Mouse (Mus musculus): ENCODE data around the gene Gsto1. TPM values are rescaled to one million over a fixed set of nuclear protein-coding genes. Genes with fewer than 3 reads are reported as not detected.
"Not testable (repeated sequence)": the region's sequence is repeated elsewhere in the genome, so short reads cannot be mapped to it uniquely, and the experiment has no call there.

Gsto1 gene
- 151 and 169 TPM in 2 replicates for total RNA-seq (2021)
- long read RNA-seq, experiment 1, transcript Gsto1-201 (6 exons, 1,182 nt) = major isoform, 141 of 149 reads
- long read RNA-seq, experiment 1, partial matches to known transcripts = 5 of 149 reads
- long read RNA-seq, experiment 1, other reads (novel, unspliced or antisense) = 1 of 149 reads
- long read RNA-seq, experiment 2, transcript Gsto1-201 (6 exons, 1,182 nt) = major isoform, 99 of 106 reads
- long read RNA-seq, experiment 2, partial matches to known transcripts = 4 of 106 reads
- long read RNA-seq, experiment 2, other reads (novel, unspliced or antisense) = 2 of 106 reads

DNA sequence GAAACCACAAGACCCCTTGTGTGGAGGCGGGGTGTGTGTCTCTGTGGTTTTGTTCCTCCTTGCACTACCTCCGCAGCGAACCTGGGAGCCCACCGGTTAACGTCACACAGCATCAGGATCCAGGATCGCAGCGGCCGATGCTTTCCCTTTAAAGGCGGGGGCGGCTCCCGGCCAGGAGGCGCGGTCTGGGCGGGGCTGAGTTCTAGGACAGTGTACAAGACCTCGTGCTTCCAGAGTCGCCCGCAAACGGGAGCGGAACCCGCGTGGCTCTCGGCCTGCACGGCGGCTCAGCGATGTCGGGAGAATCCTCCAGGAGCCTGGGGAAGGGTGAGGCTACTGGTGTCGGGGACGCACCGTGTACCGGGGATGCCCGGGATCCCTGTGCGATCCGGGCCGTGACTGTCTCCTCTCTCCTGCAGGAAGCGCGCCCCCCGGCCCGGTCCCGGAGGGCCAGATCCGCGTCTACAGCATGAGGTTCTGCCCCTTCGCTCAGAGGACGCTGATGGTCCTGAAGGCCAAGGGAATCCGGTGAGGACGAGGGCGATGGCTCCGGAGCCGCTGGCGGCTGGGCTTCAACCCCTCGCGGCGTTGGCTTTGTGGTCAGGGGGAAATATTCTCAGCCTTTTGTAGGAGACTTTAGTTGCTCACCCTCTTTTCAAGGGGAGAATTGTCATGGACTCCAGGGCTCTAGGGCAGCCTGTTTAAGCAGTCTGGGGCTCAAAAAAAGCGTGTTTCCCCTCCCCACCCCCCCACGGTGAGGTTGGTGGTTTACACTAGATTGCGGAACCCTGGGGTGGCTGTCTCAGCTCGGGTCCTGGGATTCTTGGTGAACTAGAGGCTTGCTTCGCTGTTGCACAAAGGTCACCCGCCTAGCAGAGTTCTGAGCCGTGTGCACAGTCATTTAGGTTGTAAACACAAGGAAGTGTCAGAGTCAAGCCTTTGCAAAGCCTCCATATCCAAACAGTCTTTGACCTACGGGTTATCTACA is at the start of gene Gsto1:
Gene Gsto1 (plus strand): TSS at position 175 of the 988 bp plus-strand sequence.
- peak; percentile 95 for DNase-seq

DNA sequence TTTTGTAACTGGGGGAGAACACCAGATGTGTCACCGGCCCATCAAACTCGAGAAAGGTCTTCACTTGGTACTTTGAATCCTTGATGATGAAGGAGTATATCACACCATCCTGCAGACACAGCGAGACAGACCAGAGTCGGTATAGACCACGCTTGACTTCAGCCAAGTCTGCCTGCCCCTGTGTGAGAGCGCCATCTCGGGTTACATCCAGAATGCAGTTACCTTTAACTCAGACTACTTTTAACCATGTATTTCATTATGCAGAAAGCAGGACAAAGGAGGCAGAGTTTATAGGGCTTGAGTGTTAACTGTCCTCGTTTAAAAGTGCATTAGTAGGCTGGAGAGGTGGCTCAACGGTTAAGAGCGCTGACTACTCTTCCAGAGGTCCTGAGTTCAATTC is 42.7 kb upstream of the Gsto1 start:
- no peak for DNase-seq

DNA sequence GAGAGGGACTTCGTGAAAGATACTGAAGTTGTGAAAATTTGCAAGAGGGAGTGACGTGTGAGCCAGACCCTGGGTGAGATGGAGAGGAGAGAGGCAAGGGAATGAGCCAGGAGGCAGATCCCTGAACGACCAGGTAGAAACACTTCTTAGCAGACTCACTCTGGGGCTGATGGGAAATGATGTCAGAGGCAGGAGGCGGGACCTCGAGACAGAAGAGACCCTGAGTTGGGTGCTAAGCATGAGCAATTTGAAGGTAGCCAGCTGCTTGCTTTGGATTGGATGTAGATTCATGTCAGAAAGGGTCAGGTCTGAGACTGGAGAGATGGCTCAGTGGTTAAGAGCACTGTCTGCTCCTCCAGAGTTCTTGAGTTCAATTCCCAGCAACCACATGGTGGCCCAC is 40.0 kb upstream of the Gsto1 start:
- DNase-seq = no peak

DNA sequence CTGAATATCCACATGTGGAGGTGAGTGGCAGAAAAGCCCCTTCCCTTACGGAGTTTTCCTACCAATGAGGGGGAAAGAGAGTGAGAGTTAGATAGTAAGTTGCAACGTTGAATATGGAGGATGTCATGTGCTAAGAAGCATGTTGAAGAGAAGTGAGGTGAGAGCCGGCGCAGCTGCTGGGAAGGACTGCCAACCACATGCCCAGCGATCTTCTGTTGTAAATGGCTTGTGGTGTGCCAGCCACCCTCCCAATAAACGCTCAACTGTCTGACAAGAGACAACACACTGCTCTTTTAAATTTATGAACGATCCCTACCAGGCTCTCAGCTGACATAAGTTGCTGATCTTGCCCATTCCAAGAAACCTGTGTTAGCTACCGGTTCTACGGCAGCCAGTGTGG is 37.1 kb upstream of the Gsto1 start:
- DNase-seq = no peak

DNA sequence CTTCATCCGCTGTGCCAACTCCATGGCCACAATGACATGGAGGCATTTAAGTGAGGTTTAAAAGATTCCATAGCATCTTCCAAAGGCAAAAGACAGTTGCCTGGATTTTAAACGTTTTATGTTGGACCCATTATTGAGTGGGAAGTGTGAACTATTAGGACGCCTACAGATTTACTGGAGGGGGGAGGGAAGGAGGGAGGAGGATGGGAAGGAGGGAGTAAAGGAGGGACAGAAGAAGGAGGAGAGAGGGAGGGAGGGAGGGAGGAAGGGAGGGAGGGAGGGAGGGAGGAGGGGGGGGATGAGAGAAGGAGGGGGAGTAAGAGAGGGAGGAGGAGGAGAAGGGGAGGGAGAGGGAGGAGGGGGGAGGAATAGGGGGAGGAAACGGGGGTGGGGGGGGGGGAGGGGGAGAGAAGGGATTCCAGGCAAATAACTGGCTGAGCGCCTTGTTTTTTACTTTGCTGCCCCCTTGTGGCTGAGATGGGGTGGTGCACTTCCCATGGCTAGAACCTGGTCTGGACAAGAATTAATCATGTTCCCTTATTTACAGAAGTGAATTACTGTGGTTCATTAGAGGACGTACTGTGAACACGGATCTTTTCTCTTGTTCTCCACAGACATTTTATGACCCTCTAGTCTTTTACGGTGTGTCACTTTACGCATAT is 33.8 kb upstream of the Gsto1 start:
- DNase-seq = peak; percentile 84

DNA sequence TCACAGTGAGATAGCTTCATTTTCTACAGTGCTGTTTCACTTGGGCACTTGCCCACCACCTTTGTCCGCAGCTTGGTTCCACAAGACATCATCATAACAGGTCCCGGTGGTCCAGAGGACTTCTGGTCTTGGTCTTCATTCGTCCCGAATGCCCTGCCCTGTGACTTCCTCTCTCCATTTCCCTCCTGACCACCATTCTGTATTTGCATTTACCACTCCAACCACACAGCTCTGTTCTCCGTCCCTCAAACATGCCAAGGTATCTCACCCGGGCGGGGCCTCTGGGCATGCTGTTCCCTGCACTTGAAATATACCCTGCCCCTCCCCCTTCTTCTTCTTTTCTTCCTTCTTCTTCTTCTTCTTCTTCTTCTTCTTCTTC is 33.3 kb upstream of the Gsto1 start:
- DNase-seq = no peak

DNA sequence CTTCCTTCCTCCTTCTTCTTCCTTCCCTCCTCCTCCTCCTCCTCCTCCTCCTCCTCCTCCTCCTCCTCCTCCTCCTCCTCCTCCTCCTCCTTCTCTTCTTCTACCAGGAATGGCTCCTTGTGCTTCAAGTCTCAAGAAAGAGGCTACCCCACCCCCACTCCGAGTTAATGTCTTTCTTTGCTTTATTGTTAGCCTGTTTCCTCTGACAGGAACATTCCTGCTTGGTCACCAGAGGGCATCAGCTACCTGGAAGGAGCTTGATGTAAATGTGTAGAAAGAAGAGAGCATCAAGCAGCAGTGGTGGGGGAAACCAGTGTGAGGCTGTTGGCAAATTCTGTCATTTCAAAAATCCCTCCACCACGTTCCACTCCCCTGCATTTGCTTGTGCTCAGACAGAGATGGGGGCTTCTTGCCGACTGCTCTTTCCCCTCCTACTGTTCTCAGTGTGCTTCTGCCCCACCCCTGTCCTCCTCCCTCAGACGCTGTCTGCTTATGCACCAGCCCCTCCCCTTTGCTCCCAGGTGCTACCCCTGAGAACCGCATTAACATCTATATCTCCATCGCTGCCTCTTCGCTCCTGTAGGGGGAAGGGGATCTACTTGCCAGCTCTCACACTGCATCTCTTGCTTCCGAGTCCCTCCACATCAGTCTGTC is 32.5 kb upstream of the Gsto1 start:
- DNase-seq = no peak

DNA sequence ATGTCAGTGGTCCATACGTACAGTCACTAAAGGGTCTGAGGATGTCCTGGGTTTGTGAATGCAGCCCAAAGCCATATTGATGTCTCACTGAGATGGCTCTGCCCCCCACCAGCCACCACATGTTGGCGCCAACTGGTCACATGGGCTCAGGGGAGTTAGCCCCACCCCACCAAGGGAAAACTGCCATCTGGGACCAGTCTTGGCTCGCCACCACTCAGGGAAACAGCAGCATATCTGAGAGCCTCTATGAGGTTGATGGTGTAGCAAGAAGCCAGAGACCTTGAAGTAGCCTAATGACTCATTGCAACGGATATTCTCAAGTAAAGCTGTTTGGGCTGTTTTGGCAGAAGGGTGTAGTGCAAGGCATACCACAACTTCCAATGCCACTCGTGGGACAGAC is 30.7 kb upstream of the Gsto1 start:
- no peak for DNase-seq

DNA sequence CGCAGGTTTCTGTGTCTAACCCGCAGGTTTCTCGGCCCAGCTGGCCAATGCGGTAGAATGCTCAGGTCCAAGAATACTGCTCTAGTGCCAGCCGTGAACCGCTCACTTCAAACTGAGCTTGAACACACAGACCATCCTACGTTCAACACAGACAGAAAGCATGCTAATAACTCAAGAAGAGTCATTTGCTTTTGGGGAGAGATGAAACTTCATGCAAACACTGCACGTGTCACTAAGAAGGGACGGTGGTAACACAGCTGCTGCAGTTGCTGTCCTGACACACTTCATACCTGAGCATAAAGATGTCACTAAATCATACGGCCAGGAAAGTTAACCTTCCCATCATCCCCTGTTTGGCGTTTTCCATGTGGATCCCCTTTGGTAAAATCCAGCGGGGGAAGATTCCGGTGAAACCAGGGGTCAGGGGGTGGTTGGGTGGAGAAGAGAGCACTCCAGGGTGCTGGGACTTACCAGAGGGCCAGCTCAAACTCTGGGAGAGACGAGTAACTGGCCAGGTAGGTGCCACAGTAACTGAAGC is 24.8 kb upstream of the Gsto1 start:
- DNase-seq = no peak

DNA sequence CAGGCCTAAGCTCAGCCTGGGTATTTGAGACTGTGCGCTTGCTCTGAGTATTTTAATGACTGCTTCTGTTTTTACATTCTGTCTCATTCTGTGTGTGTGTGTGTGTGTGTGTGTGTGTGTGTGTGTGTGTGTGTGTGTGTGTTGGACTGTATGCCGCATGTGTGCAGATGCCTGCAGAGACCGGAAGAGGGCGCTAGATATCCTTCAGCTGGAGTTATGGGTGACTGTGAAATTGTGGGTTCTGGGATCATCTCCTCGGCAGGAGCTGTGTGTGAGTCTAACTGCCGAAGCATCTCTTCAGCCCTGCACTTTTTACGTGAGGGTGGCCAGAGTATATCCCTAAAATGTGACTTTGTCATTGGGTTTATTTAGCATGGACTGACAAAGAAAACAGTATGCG is 23.7 kb upstream of the Gsto1 start:
- DNase-seq = no peak

DNA sequence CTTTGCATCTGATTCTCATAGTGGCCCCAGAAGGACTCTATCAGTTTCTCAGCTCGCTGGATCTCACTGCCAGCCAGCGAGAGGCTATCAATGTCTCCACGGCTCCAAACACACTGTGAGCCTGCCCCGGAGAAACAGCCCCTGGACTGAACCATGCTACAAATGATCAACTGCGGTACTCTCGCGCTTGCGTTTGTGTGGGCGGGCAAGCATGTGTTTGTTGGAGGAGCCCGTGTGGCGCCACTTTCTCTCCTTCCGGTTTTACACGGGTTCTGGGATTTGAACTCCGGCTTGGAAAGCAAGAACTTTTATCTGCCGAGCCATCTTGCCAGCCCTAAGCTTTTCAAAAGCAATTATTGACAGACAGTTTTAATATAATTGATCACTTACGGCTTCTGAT is 22.5 kb upstream of the Gsto1 start:
- no peak for DNase-seq

DNA sequence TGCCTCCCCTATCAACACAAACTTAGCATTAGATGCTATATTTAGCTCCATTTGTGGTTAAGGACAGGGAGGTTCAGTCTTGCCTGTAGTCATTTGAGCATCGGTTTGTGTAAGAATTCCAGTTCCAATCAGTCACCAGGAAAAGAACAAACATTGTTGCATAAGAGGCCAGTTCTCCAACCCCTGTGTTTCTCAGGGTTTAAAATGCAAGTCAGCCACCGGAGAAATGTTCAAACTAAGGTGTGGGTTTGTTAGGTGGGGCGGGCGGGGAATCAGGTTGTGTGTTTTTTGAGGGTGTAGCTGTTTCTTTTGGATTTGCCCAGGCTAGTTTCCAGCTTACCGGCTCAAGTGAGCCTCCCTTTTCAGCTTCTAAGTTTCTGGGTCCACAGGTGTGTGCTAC is 20.2 kb upstream of the Gsto1 start:
- no peak for DNase-seq

DNA sequence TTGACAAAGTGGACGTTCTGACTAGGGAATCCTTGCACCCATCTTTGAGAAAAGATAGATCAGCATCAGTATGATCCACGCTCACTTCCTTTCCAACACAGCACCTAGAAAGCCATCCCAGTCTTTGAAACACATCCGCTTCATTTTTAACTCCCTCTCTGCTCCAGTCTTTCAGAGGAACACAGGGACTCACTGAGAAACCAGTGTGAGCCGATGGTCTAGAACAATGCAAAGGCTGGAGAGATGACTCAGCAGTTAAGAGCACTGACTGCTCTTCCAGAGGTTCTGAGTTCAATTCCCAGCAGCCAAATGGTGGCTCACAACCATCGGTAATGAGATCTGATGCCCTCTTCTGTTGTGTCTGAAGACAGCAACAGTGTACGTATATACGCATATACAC is 19.0 kb upstream of the Gsto1 start:
- no peak for DNase-seq

DNA sequence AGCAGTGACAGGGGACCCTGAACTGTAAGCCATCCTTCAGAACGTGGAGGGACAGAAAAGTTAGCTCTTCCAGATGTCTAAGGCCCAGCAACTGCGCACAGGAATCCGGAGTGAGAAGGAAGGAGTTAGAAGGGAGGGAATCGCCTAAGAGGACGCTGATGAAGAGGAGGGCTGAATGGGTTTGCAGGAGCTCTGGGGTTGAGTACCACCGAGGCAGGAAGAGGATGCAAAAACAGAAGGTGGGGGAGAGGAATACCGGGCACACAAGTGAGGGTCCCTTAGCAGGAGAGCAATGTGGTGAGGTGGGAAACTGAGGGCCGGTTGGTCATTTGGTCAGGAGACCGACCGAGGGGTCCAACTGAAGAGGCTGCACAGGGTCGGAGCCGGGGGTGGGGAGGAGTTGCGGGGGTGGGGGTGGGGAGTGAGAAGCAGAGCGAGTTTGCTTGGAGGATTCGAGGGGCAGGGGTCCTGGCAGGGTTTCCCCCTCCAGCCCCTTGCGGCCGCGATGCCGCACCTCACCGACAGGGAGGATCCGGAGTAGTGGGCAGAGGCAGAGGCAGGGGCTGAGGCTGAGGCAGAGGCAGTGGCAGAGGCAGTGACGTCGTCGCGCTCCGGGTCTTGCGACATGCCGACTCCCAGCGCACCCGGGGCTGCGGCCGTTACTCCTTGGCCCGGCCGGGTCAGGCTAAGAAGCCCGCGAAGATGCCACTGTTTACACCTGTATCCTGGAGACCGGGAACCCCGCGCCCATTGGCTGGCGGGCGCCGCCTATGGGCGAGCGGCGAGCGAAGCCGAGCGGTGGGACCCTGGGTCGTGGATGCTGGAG is 17.9 kb upstream of the Gsto1 start:
- peak; percentile 81 for DNase-seq

DNA sequence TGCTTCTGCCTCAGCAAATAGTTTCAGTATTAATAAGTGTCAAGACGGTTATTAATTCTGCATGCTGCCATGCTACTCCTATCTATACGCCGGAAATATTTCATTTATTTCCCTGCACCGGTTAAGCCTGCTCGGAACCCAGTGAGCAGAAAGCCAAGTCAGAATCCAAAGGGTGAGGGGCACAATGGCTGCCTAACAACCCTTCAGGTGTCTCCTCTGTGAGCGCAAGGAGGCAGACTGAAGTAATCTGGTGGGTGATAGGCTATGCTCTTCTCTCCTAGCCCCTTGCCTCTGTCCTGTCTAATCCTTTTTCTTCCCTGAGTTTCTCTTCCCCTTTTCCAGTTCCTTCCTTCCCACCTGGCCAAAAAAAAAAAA is 17.3 kb upstream of the Gsto1 start:
- DNase-seq = no peak

DNA sequence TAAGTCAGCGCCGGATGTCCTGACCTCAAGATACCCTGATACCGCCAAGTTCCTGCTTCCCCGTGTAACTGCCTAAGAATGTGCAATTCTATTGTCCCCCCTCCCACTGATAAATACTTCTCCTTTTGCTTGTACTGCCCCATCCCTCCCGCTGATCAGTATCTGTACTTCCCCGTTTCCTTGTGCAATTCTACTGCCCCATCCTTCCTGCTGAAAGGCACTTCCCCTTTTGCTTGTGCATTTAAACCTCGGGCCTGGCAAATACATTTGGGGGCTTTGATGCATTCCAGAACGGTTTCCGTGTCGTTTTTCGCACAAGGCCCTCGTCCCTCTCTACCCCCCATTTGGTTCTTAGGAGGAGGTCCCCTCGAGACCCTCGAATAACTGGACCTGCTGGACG is 13.5 kb upstream of the Gsto1 start:
- not testable (repeated sequence) for DNase-seq

DNA sequence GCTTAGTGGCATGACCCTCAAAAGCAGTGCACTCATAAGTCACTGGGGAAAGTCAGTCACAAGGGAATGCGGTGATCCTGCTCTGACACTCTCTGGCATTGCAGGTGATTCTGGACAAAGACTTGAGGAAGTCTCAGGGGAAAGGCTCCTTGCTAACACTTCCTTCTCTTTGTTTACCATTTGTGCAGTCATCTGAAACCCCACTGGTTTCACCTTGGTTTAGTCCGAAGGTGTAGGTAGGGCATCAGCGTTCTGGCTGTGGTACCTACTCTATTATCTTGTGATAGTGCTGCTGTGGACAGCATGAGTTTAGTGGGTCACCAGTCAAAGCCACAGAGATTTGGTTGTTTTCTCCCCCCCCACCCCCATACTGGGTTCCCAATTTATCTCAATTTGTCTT is 5.0 kb upstream of the Gsto1 start:
- no peak for DNase-seq

DNA sequence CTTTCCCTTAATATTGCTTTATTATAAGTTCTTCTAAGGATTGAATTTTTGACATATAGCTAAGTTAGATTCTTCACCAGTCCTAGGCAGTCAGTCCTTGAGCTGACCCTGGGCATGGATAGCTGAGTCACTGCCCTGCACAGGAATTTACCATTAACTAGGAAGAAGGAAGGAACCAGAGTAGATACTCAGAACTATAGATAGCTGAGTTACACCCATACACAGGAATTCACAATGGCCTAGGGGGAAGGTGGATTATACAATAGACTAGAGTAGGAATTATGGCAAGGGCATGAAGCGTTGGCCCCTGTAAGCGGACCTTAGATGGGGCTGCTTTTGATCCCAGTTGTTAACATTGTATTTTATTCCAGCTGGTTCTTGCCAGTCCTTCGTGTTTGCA is 2.6 kb upstream of the Gsto1 start:
- not testable (repeated sequence) for DNase-seq

DNA sequence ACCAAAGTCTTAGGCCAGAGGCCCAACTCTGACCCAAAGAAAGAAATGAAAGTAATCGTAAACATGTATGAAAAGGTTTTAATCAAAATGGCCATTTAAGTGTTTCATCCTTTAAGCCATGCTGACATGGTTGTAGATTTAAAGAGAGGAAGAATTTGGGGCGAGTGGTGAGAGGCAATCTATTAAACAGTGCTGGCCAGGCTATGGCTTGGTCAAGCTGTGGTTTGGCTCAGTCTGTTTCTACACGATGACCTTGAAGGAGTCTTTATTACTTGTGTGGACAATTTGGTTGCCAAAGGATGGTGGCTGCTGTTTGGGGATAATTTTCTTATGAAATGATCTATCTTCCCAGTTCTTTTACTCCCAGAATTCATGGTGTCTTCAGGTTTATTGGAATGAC is 1.7 kb upstream of the Gsto1 start:
- DNase-seq = no peak

DNA sequence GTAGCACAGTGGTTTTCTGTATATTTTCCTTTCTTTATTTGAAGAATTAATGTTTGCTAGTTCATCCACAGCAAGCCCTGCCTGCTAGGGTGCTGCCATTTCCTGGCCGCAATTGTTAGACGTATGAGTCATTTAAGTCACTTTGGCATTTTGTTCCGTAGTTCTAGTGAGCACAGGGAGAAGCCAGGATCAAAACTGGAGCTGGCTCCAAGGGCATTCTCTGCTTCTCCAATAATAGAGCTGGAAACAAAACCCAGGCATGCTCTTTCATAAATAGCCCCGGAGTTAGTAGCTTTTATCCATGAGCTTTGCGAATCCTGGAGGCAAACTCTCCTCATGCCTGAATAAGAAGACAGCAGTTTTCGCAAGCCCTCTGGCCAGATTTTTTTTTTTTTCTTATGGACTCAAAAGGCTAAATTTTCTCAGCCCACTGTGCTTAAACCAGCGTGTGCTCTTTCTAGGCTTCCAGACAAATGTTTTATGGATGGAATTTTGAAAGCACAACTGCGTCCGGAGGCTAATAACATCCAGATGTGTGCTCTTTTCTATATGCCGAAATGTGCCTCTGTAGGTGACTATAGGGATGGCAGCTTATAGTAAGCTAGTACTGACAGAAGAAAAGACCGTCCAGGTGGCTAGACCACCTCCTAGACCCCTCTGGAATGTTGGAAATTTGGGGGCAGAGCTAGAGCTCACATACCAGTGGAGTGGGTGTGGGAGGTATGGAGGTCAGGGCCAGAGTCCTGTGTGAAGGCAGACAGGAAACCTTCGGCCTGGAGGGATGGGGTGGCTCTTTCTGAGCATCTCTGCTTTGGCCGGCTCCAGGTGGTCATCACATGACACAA is 597 bp upstream of the Gsto1 start:
- DNase-seq = no peak

All from adrenal gland, postnatal 14 days (tissue).